Mouse (Mus musculus) 416B (cell line): ENCODE measurements around the gene Rps19bp1.
A peak's percentile ranks its signal among the peaks of the same experiment; 100 is the strongest.

Experiments used
- DNase-seq: peaks from one replicate; pipeline ENCODE4 v3.0.0; 2011; ENCODE audit warnings: low read depth

The Rps19bp1 gene

DNA sequence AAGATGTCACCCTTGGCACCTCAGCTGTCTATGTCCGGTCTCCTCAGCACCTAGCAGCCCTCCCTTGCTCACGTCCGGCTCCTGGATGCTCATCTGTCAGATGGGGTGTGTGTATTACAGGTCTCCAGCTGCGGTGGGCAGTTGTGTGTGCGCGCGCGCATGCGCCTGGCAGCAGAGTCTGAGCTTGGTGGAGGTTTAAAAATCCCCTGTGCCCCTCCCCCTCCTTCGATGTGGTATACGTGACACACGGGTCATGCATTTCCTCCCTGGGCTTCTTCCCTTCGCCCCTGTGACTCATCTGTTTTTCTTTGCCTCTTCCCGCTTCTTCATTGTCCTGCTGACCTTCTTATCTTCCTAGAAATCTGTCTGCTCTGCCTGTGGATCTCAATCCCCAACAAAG lies 44.9 kb downstream of the Rps19bp1 start:
- peak; percentile 94 for DNase-seq

DNA sequence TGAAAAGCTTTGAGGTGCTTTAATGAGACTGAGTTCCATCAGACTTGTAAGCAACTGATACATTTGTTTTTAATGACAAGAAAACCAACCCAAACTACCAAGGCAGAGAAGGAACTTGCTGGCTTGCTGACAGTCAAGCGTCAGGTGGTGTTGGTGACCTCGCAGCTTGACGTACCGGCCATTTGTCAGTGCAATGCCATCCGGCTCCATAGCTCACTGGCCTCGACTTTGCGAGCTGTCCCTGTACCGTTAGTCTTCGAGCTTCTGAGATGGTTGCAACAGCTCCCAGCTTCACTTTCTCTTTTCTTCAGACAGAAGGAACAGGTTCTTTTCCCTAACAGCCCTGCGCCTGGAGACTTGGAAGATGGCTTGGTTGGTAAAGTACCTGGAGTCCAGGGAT lies 46.6 kb downstream of the Rps19bp1 start:
- DNase-seq: no peak

DNA sequence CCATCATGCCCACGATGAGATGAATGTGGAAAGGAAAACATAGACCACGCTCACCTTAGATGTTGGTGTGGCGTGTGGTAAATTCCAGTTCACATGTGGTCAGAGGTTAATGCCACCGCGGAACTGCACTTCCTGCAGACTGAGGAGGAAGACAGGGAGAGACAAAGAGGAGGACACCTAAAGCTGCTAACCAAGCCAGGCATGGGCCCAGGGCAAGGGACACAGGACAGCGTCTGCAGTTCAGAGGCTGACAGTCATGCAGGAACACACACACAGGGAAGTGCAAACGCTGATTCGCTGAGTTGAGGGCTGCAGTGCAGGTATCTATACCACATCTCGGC lies 47.7 kb downstream of the Rps19bp1 start:
- DNase-seq: peak; percentile 64

DNA sequence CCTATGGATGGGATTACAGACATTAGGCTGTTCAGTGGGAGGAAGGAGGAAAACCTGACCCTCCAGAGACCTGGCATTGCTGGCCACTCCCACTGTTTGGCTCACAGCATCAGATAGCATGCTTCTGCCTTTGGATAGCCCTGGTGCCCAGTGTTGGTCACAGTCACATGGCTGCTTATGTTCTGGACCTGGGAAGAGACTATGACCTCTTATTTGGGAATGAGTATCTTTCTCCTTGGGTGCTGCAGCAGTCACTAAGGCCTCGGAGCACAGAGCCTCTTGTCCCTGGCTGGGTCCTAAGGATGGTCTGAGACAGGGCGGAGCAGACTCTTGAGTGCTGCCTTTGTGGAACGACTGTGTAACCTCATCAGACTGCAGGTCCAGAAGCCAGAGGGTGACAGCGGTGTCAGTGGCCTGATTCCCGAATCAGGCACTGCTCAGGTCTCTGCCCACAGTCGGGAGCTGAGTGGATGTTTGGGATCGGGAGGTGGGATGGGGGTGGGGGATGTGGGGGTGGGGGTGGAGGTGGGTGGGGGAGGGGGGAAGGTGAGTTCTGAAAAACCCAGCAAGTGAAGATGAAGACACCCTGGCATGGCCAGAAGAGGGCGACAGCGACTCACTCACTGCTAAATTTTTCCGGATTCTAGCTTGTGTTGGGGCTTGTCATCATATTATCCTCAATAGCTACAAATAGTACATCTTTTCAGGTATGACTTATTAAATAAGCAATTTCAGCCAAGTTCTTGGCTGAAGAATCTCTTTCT lies 48.2 kb downstream of the Rps19bp1 start:
- DNase-seq: peak; percentile 70

DNA sequence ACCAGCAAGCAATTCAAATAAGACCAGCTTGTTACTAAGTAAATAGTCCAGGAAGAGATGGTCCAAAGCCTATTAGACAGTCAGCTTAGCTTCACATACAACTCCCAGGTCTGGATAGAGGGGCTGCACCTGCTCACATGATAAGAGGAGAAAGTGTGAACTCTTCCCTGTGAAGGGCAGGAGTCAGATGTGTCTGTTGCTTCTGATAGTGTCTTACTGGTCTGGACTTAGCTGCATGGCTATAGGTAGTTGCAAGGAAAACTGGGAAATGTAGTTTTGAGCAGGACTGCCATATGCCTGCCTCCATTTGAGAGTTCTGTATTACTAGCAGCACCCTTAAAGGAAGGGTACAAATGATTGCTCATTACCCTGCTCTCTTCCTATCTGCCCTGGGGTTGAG lies 50.4 kb downstream of the Rps19bp1 start:
- no peak for DNase-seq
